Mouse (Mus musculus): ENCODE data around the gene Ism2. TPM values are rescaled to one million over a fixed set of nuclear protein-coding genes. Genes with fewer than 3 reads are reported as not detected.

Ism2 gene
- polyA plus RNA-seq, 1 experiment, result 0.21 TPM

DNA sequence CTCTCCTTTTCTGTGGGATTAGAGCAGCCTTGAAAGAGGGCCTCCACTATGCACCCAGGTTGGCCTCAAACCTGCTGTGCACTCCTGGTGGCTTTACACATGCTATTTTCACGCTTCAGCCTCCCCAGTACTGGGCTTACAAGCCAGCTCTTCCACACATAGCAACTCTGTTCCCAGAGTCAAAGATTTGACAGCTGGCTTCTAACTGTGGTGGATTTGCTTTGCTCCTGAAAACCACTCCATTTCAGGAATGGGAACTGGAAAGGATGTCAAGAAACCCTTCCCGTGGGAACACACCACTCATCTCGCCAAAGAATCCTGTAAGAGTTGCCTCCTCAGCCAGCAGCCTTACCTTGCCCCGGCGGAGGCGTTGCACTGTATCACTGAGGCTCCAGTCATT, 45.6 kb downstream of the Ism2 start:
- no peaks in the 10 kb centered on the region for H3K4me1 ChIP-seq (ENCODE audit: control insufficient read depth, insufficient read depth, low read length)
- no peak for TF ChIP-seq POLR2A (IDR thresholded peaks at IDR 0.05; ENCODE audit: low read depth, low read length)
- no peak for TF ChIP-seq CTCF (IDR thresholded peaks at IDR 0.05; ENCODE audit: borderline replicate concordance, insufficient read depth, low read length)
- no peak overlapping the region for H3K4me3 ChIP-seq (ENCODE audit: insufficient read depth, low read length)
- no peak overlapping the region for H3K27ac ChIP-seq (ENCODE audit: insufficient read depth, low read length)

DNA sequence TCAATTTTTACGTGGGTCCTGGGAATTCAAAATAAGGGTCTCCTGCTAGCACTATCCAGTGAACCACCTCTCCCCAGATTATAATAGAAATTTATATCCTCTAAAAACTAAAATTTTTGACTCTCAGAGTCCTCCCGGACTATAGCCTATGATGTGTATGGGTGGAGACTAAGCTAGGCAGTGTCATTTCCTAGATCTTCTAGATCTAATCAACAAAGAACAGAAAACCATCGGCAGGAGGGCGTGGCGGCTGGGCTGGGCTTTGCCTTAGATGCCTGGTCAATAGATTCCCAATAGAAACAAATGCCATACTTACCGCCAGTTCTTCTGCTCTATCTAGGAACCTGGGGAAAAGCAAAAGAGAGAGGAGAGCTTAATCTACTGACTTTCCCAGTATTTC, 49.3 kb downstream of the Ism2 start:
- TF ChIP-seq CTCF (IDR thresholded peaks at IDR 0.05; ENCODE audit: borderline replicate concordance, insufficient read depth, low read length) (no peak), POLR2A (IDR thresholded peaks at IDR 0.05; ENCODE audit: low read depth, low read length) (no peak)
- Histone ChIP-seq H3K27ac (ENCODE audit: insufficient read depth, low read length) (no peak overlapping the region), H3K4me3 (ENCODE audit: insufficient read depth, low read length) (no peak overlapping the region), H3K4me1 (ENCODE audit: control insufficient read depth, insufficient read depth, low read length) (no peaks in the 10 kb centered on the region)

DNA sequence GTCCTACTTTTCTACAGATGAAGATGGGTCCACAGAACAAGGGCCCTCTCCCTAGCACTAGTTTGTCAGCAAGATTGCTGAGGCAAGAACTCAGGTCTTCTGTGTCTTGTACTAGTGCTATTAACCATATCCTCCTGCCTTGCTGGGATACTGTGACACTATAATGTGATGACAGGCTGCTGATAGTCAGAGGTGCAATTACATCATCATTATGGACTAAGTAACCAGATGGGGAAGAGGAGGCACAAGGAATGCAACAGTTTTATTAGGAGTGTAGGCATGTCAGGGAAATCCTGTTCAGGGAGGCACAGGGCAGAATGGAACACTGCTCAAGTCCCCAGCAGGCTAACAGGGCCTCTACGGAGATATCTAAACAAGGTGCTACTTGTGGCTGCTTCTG, 60.9 kb downstream of the Ism2 start, which contains the start of gene Noxred1:
Gene Noxred1 (minus strand): TSS at position 101 of the 400 bp plus-strand sequence.
- Histone ChIP-seq H3K4me3 (ENCODE audit: insufficient read depth, low read length) (no peak within 1 kb of the TSS), H3K27ac (ENCODE audit: insufficient read depth, low read length) (no peak within 1 kb of the TSS), H3K4me1 (ENCODE audit: control insufficient read depth, insufficient read depth, low read length) (no peaks in the 10 kb centered on the region)
- TF ChIP-seq POLR2A (IDR thresholded peaks at IDR 0.05; ENCODE audit: low read depth, low read length) (no peak), CTCF (IDR thresholded peaks at IDR 0.05; ENCODE audit: borderline replicate concordance, insufficient read depth, low read length) (no peak)

DNA sequence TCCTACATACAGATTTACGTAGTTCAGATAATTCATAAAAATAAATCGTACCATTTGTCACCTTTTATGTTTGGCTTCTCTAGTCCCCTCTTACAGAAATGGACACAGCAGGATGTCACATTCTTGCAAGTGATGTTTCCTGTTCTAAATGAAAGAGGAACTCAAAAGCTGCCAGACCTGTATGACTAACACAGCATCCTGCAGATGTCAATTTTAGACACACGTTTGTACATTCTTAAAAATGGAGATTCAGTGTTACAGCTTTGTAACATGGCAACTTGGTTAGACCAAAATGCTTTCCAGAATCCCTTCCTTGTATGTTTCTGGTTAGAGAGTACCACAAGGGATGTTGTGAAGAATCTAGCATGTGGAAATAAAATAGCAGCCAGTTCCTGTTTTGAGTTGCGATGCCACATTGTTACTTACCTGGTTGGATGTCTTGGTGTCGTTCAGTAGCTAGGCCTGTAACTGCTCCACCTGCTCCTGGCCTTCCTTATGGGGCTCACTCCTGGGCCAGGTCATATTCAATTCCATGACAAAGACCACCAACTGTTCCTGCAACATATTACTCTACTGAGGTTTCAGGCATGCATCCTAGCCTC, 62.5 kb downstream of the Ism2 start:
- no peak overlapping the region for H3K4me3 ChIP-seq (ENCODE audit: insufficient read depth, low read length)
- TF ChIP-seq POLR2A (IDR thresholded peaks at IDR 0.05; ENCODE audit: low read depth, low read length), result no peak
- TF ChIP-seq CTCF (IDR thresholded peaks at IDR 0.05; ENCODE audit: borderline replicate concordance, insufficient read depth, low read length), result no peak
- no peaks in the 10 kb centered on the region for H3K4me1 ChIP-seq (ENCODE audit: control insufficient read depth, insufficient read depth, low read length)
- no peak overlapping the region for H3K27ac ChIP-seq (ENCODE audit: insufficient read depth, low read length)

DNA sequence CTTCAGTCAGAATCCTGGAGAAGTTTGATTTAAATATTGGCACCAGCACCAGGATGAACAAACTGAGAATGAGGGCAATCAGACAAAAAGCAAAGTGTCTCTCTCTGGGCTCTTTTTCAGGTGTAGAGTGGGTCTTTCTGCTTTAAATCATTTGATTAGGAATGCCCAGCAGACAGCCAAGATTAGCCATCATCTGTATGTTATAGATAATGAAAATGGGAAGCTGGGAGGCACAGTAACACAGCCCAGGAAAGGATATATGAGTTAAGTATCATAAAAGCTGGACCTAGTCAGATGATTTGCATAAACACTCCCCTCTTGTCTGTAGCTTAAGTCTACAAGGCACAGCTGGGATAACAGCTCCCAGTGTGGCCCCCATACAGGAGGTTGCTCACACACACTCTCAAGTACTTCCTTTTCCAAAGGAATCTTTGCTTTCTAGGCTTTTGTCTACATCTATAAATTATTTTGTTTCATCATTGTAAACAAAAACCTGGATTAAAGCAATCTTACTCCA, 69.1 kb downstream of the Ism2 start:
- TF ChIP-seq CTCF (IDR thresholded peaks at IDR 0.05; ENCODE audit: borderline replicate concordance, insufficient read depth, low read length) (no peak), POLR2A (IDR thresholded peaks at IDR 0.05; ENCODE audit: low read depth, low read length) (no peak)
- Histone ChIP-seq H3K27ac (ENCODE audit: insufficient read depth, low read length) (no peak overlapping the region), H3K4me3 (ENCODE audit: insufficient read depth, low read length) (no peak overlapping the region), H3K4me1 (ENCODE audit: control insufficient read depth, insufficient read depth, low read length) (no peaks in the 10 kb centered on the region)

DNA sequence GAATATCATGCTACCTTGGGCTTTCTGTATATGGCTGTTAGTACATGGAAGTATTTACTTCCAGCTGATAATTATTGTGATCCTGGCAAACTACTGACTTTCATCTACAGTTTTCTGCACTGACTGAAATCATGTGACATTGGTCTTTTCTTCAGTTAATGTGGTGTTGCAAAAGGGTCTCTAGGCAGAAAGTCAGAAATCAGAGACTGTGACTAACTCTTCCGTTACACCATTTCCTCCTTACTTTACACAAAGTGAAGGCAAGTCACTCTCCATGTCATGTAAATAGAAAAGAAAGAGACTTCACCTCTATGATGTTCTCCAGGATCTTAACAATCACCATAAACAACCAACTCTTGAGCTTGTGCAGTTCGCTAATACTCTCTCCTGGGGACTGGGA, 69.9 kb downstream of the Ism2 start:
- Histone ChIP-seq H3K27ac (ENCODE audit: insufficient read depth, low read length) (no peak overlapping the region), H3K4me1 (ENCODE audit: control insufficient read depth, insufficient read depth, low read length) (no peaks in the 10 kb centered on the region), H3K4me3 (ENCODE audit: insufficient read depth, low read length) (no peak overlapping the region)
- no peak for TF ChIP-seq POLR2A (IDR thresholded peaks at IDR 0.05; ENCODE audit: low read depth, low read length)
- no peak for TF ChIP-seq CTCF (IDR thresholded peaks at IDR 0.05; ENCODE audit: borderline replicate concordance, insufficient read depth, low read length)

Other genes with a start within 250 kb of the Ism2 start
- not detected in 2 replicates for gene Ngb, start 197.2 kb downstream of the Ism2 start, polyA plus RNA-seq (2011; ENCODE audit: insufficient read length, low read depth, missing spikeins)
- 41.1 and 46.9 TPM in 2 replicates for gene Gstz1, start 152.5 kb downstream of the Ism2 start, polyA plus RNA-seq (2011; ENCODE audit: insufficient read length, low read depth, missing spikeins)
- 23.3 and 26.9 TPM in 2 replicates for gene Pomt2, start 151.7 kb downstream of the Ism2 start, polyA plus RNA-seq (2011; ENCODE audit: insufficient read length, low read depth, missing spikeins)
- gene Samd15, start 100.0 kb downstream of the Ism2 start, polyA plus RNA-seq (2011; ENCODE audit: insufficient read length, low read depth, missing spikeins), result 1.2 and 1.5 TPM in 2 replicates
- 12.0 and 12.6 TPM in 2 replicates for gene Tmed8, start 99.3 kb downstream of the Ism2 start, polyA plus RNA-seq (2011; ENCODE audit: insufficient read length, low read depth, missing spikeins)
- not detected in 2 replicates for gene Noxred1, start 61.0 kb downstream of the Ism2 start, polyA plus RNA-seq (2011; ENCODE audit: insufficient read length, low read depth, missing spikeins)
- 29.3 and 30.4 TPM in 2 replicates for gene Vipas39, start 33.4 kb downstream of the Ism2 start, polyA plus RNA-seq (2011; ENCODE audit: insufficient read length, low read depth, missing spikeins)
- 112 and 116 TPM in 2 replicates for gene Ahsa1, start 33.2 kb downstream of the Ism2 start, polyA plus RNA-seq (2011; ENCODE audit: insufficient read length, low read depth, missing spikeins)
- gene Sptlc2, start 88.7 kb upstream of the Ism2 start, polyA plus RNA-seq (2011; ENCODE audit: insufficient read length, low read depth, missing spikeins), result 125 and 133 TPM in 2 replicates
- gene Slirp, start 144.2 kb upstream of the Ism2 start, polyA plus RNA-seq (2011; ENCODE audit: insufficient read length, low read depth, missing spikeins), result 175 and 177 TPM in 2 replicates
- gene Alkbh1, start 144.3 kb upstream of the Ism2 start, polyA plus RNA-seq (2011; ENCODE audit: insufficient read length, low read depth, missing spikeins), result 34.5 and 35.3 TPM in 2 replicates
- gene Snw1, start 172.6 kb upstream of the Ism2 start, polyA plus RNA-seq (2011; ENCODE audit: insufficient read length, low read depth, missing spikeins), result 60.7 and 69.2 TPM in 2 replicates
- not detected in 2 replicates for gene Gm5788, start 195.0 kb upstream of the Ism2 start, polyA plus RNA-seq (2011; ENCODE audit: insufficient read length, low read depth, missing spikeins)
- not detected in 2 replicates for gene Gm8300, start 214.6 kb upstream of the Ism2 start, polyA plus RNA-seq (2011; ENCODE audit: insufficient read length, low read depth, missing spikeins)